Mouse (Mus musculus): ENCODE results near the gene Nt5dc2. TPM values are rescaled to one million over a fixed set of nuclear protein-coding genes. Genes with fewer than 3 reads are reported as not detected.
A peak's percentile ranks its signal among the peaks of the same experiment; 100 is the strongest.

The Nt5dc2 gene
- polyA plus RNA-seq, 1 experiment from 2014 or later, result 401 TPM

GRCm38 (mm10) chr14:31181512-31181911 is 50.7 kb downstream of the Nt5dc2 start:
- ATAC-seq (replicated peaks; ENCODE audit: low FRiP score), result no peak
- H3K27me3 ChIP-seq (replicated peaks; ENCODE audit: control insufficient read depth, insufficient read depth, low read length), result no peaks in the 10 kb centered on the region
- DNase-seq (ENCODE audit: low spot score), result no peak
- no peak overlapping the region for H3K9ac ChIP-seq (ENCODE audit: low read depth, low read length)
- H3K9me3 ChIP-seq (ENCODE audit: control insufficient read depth, low read length), result no peaks in the 10 kb centered on the region
- no peak overlapping the region for H3K27ac ChIP-seq (ENCODE audit: low read depth, low read length)
- peaks cover 75% of the 10 kb centered on the region for H3K36me3 ChIP-seq (ENCODE audit: control insufficient read depth, insufficient read depth, low read length)
- peaks cover 8% of the 10 kb centered on the region for H3K4me1 ChIP-seq (replicated peaks; ENCODE audit: control insufficient read depth, insufficient read depth, low read length)
- H3K4me2 ChIP-seq, result no peak overlapping the region
- H3K4me3 ChIP-seq (ENCODE audit: low read depth, low read length), result no peak overlapping the region
- WGBS, result 91% methylated on average over 4 of the region's 4 CpGs

GRCm38 (mm10) chr14:31182786-31183290 is 52.0 kb downstream of the Nt5dc2 start:
- ATAC-seq (replicated peaks; ENCODE audit: low FRiP score), result peak; percentile 57
- peaks cover 8% of the 10 kb centered on the region for H3K4me1 ChIP-seq (replicated peaks; ENCODE audit: control insufficient read depth, insufficient read depth, low read length)
- H3K36me3 ChIP-seq (ENCODE audit: control insufficient read depth, insufficient read depth, low read length), result peaks cover 74% of the 10 kb centered on the region
- no peak overlapping the region for H3K9ac ChIP-seq (ENCODE audit: low read depth, low read length)
- WGBS, result 74% methylated on average over 2 of the region's 2 CpGs
- H3K27me3 ChIP-seq (replicated peaks; ENCODE audit: control insufficient read depth, insufficient read depth, low read length), result no peaks in the 10 kb centered on the region
- H3K9me3 ChIP-seq (ENCODE audit: control insufficient read depth, low read length), result no peaks in the 10 kb centered on the region
- DNase-seq (ENCODE audit: low spot score), result no peak
- no peak overlapping the region for H3K4me3 ChIP-seq (ENCODE audit: low read depth, low read length)
- no peak overlapping the region; the same call in 1 of the 2 replicates for H3K27ac ChIP-seq (ENCODE audit: low read depth, low read length)
- H3K4me2 ChIP-seq, result 0 out of 2 replicates have a peak overlapping the region, but pooled peaks have one; percentile 11

DNA sequence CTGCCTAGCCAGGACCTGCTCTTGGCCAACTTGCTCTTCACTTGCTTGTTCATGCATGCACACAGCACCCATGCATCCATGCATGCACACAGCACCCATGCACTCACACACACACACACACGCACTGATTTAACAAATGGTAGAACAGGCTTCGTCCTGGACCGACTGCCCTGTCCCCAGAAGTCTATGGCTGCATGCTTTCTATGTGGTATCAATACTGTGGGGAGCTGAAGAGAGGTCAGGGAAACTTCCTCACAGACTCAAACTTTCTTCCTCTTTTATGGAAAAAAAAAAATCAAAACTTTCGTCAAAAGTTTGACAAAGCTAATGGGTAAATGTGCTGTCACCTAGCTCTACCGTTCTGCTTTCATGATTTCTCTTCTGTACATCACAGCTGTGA is 52.7 kb downstream of the Nt5dc2 start:
- Histone ChIP-seq H3K27me3 (replicated peaks; ENCODE audit: control insufficient read depth, insufficient read depth, low read length) (no peaks in the 10 kb centered on the region), H3K4me1 (replicated peaks; ENCODE audit: control insufficient read depth, insufficient read depth, low read length) (peaks cover 8% of the 10 kb centered on the region), H3K36me3 (ENCODE audit: control insufficient read depth, insufficient read depth, low read length) (peaks cover 72% of the 10 kb centered on the region), H3K9me3 (ENCODE audit: control insufficient read depth, low read length) (no peaks in the 10 kb centered on the region), H3K4me2 (peak overlapping the region; percentile 11; the same call in 1 of the 2 replicates), H3K27ac (ENCODE audit: low read depth, low read length) (peak overlapping the region; percentile 44), H3K9ac (ENCODE audit: low read depth, low read length) (peak overlapping the region; percentile 3; the same call in 1 of the 2 replicates), H3K4me3 (ENCODE audit: low read depth, low read length) (no peak overlapping the region)
- 73% methylated on average over 5 of the region's 5 CpGs for WGBS
- DNase-seq (ENCODE audit: low spot score), result no peak
- ATAC-seq (replicated peaks; ENCODE audit: low FRiP score), result no peak

DNA sequence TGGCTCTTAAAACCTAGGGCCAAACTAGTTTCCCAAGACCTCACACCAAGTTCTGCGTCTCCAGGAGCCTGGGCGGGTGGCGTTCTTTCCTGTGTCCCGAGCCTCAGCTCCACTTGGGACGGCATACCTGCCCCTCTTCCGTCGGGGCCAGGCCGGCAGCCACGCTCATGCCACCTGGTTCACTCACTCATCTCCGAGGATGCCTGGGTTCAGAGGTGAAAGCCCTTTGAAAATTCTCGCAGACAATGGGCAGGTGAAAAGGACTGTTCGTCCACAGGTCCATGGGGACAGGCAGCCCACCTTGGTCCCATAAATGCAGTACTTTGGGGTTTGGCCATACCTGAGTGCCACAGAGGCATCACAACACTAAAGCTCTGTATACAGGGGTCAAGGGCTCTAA is 53.3 kb downstream of the Nt5dc2 start:
- H3K27ac ChIP-seq (ENCODE audit: low read depth, low read length), result 0 out of 2 replicates have a peak overlapping the region, but pooled peaks have one; percentile 44

GRCm38 (mm10) chr14:31186656-31187055 is 55.8 kb downstream of the Nt5dc2 start:
- Histone ChIP-seq H3K27me3 (replicated peaks; ENCODE audit: control insufficient read depth, insufficient read depth, low read length) (no peaks in the 10 kb centered on the region), H3K4me3 (ENCODE audit: low read depth, low read length) (no peak overlapping the region), H3K9ac (ENCODE audit: low read depth, low read length) (no peak overlapping the region), H3K9me3 (ENCODE audit: control insufficient read depth, low read length) (no peaks in the 10 kb centered on the region), H3K4me2 (no peak overlapping the region), H3K36me3 (ENCODE audit: control insufficient read depth, insufficient read depth, low read length) (peaks cover 75% of the 10 kb centered on the region), H3K27ac (ENCODE audit: low read depth, low read length) (no peak overlapping the region), H3K4me1 (replicated peaks; ENCODE audit: control insufficient read depth, insufficient read depth, low read length) (peaks cover 8% of the 10 kb centered on the region)
- WGBS, result 89% methylated on average over 4 of the region's 4 CpGs
- ATAC-seq (replicated peaks; ENCODE audit: low FRiP score) (no peak), DNase-seq (ENCODE audit: low spot score) (no peak)

More for the DNA sequence above, 53.3 kb downstream of the Nt5dc2 start:
- no peak for ATAC-seq (replicated peaks; ENCODE audit: low FRiP score)
- Histone ChIP-seq H3K4me2 (no peak overlapping the region), H3K36me3 (ENCODE audit: control insufficient read depth, insufficient read depth, low read length) (peaks cover 72% of the 10 kb centered on the region), H3K4me1 (replicated peaks; ENCODE audit: control insufficient read depth, insufficient read depth, low read length) (peaks cover 8% of the 10 kb centered on the region), H3K9ac (ENCODE audit: low read depth, low read length) (no peak overlapping the region), H3K9me3 (ENCODE audit: control insufficient read depth, low read length) (no peaks in the 10 kb centered on the region), H3K27me3 (replicated peaks; ENCODE audit: control insufficient read depth, insufficient read depth, low read length) (no peaks in the 10 kb centered on the region), H3K4me3 (ENCODE audit: low read depth, low read length) (no peak overlapping the region)
- 90% methylated on average over 12 of the region's 12 CpGs for WGBS
- no peak for DNase-seq (ENCODE audit: low spot score)

Other genes with a start within 250 kb of the Nt5dc2 start
- 3.4 and 4.4 TPM in 2 replicates for gene Itih4, start 244.6 kb upstream of the Nt5dc2 start, polyA plus RNA-seq (2014; fragmentation: Nextera tagmentation; extraction: Ambion mirVana)
- 57.8 and 64.8 TPM in 2 replicates for gene Itih3, start 207.3 kb upstream of the Nt5dc2 start, polyA plus RNA-seq (2014; fragmentation: Nextera tagmentation; extraction: Ambion mirVana)
- 16.3 and 17.4 TPM in 2 replicates for gene Itih1, start 187.8 kb upstream of the Nt5dc2 start, polyA plus RNA-seq (2014; fragmentation: Nextera tagmentation; extraction: Ambion mirVana)
- gene Nek4, start 179.7 kb upstream of the Nt5dc2 start, polyA plus RNA-seq (2014; fragmentation: Nextera tagmentation; extraction: Ambion mirVana), result 13.2 and 14.3 TPM in 2 replicates
- 33.7 and 41.6 TPM in 2 replicates for gene Glt8d1, start 129.7 kb upstream of the Nt5dc2 start, polyA plus RNA-seq (2014; fragmentation: Nextera tagmentation; extraction: Ambion mirVana)
- 309 and 326 TPM in 2 replicates for gene Spcs1, start 129.4 kb upstream of the Nt5dc2 start, polyA plus RNA-seq (2014; fragmentation: Nextera tagmentation; extraction: Ambion mirVana)
- 72.8 and 73.0 TPM in 2 replicates for gene Pbrm1, start 111.9 kb upstream of the Nt5dc2 start, polyA plus RNA-seq (2014; fragmentation: Nextera tagmentation; extraction: Ambion mirVana)
- 265 and 268 TPM in 2 replicates for gene Gnl3, start 111.9 kb upstream of the Nt5dc2 start, polyA plus RNA-seq (2014; fragmentation: Nextera tagmentation; extraction: Ambion mirVana)
- gene Smim4, start 2.1 kb upstream of the Nt5dc2 start, polyA plus RNA-seq (2014; fragmentation: Nextera tagmentation; extraction: Ambion mirVana), result 90.3 and 107 TPM in 2 replicates
- 25.3 and 39.9 TPM in 2 replicates for gene Stab1, start 37.6 kb downstream of the Nt5dc2 start, polyA plus RNA-seq (2014; fragmentation: Nextera tagmentation; extraction: Ambion mirVana)
- gene Tnnc1, start 77.3 kb downstream of the Nt5dc2 start, polyA plus RNA-seq (2014; fragmentation: Nextera tagmentation; extraction: Ambion mirVana), result 17.6 and 39.0 TPM in 2 replicates
- gene Nisch, start 85.9 kb downstream of the Nt5dc2 start, polyA plus RNA-seq (2014; fragmentation: Nextera tagmentation; extraction: Ambion mirVana), result 228 and 245 TPM in 2 replicates
- 0.10 TPM in 1 of 2 replicates, not detected in the other for gene Sema3g, start 86.8 kb downstream of the Nt5dc2 start, polyA plus RNA-seq (2014; fragmentation: Nextera tagmentation; extraction: Ambion mirVana)
- gene Phf7, start 120.3 kb downstream of the Nt5dc2 start, polyA plus RNA-seq (2014; fragmentation: Nextera tagmentation; extraction: Ambion mirVana), result 14.9 and 15.0 TPM in 2 replicates
- gene Bap1, start 120.4 kb downstream of the Nt5dc2 start, polyA plus RNA-seq (2014; fragmentation: Nextera tagmentation; extraction: Ambion mirVana), result 77.2 and 84.4 TPM in 2 replicates
- gene Dnah1, start 192.8 kb downstream of the Nt5dc2 start, polyA plus RNA-seq (2014; fragmentation: Nextera tagmentation; extraction: Ambion mirVana), result 1.7 and 1.9 TPM in 2 replicates
- gene Capn7, start 205.6 kb downstream of the Nt5dc2 start, polyA plus RNA-seq (2014; fragmentation: Nextera tagmentation; extraction: Ambion mirVana), result 34.4 and 39.0 TPM in 2 replicates

All from liver, embryonic 11.5 days (tissue).